Mouse (Mus musculus): ENCODE data around the gene Olfr1061.
"Not testable (repeated sequence)": the region's sequence is repeated elsewhere in the genome, so short reads cannot be mapped to it uniquely, and the experiment has no call there.

Gene Olfr1061

DNA sequence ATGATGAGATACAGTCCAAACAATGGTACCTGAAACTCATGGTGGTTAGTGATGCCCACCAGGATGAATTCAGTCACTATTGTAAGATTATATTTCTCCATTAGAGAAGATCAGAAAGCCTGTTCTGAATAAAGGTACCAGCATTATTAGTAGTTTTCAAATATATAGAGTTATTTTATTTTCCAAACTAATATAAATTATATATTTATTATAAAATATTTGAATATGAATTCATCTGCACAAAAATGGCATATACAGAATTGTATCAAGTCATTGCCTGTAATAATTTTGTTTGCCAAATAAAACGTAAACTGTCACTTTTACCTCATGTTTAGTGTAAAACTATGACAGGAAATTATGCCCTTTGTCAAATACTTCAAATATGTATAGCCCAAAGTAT, at the start of gene Olfr1061:
Gene Olfr1061 (minus strand): TSS at position 101 of the 400 bp plus-strand sequence.
- no peak for DNase-seq (ENCODE audit: low spot score in 2 of 2)

DNA sequence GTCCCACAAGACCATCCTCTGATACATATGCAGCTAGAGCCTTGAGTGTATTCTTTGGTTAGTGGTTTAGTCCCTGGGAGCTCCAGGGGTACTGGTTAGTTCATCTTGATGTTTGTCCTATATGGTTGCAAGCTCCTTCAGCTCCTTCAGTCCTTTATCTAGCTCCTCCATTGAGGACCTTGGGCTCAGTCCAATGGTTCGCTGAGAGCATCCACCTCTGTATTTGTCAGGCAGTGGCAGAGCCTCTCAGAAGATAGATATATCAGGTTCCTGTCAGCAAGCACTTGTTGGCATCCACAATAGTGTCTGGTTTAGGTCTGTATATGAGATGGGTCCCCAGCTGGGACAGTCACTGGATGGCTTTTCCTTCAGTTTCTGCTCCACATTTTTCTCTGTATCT, 46.6 kb upstream of the Olfr1061 start:
- no peak for DNase-seq (ENCODE audit: low spot score in 2 of 2)

DNA sequence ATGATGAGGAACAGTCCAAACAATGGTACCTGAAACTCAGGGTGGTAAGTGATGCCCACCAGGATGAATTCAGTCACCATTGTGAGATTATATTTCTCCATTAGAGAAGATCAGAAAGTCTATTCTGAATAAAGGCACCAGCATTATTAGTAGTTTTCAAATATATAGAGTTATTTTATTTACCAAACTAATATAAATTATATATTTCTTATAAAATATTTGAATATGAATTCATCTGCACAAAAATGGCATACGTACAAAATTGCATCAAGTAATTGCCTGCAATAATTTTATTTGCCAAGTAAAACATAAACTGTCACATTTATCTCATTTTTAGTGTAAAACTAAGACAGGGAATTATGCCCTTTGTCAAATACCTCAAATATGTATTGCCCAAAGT, 42.3 kb upstream of the Olfr1061 start, which contains the start of gene Olfr1066:
Gene Olfr1066 (minus strand): TSS at position 101 of the 400 bp plus-strand sequence.
- no peak for DNase-seq (ENCODE audit: low spot score in 2 of 2)

DNA sequence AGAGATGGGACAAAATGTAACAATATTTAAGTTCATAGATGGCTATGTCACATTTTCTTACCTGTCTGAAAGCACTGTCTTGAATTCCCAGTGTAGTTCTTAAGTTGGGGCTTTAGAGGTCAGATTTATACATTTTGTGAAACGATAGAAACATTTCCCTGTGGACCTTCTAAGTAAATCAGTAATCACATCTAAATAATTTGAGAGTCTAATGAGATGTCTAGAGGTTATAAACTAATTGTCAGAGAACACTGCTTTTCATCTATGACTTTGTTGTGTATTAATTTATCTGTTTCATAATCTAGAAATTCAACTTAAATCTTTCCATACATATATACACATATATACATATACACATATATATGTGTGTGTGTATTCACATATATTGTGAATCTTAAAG, 36.6 kb upstream of the Olfr1061 start, which contains the start of gene Olfr1065:
Gene Olfr1065 (minus strand): TSS at position 101 of the 400 bp plus-strand sequence.
- DNase-seq (ENCODE audit: low spot score in 2 of 2), result not testable (repeated sequence)

DNA sequence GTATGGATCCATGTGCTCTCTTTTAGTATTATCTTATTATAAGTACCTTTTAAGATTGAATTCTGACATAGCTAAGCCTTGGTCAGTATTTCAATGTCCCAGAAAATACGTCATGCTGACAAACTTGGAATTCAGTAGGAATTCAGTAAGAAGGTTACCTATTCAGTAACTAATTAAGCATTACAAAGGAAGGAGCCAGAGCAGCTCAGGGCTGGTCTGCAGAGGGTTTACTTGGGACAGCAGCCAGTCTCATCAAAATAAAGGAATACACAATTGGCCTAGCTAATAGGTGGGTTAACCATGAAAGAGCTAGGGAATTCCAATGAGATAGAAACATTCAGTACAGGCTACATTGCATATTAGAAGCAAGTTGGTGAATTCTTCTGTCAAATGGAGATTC, 28.3 kb upstream of the Olfr1061 start:
- DNase-seq (ENCODE audit: low spot score in 2 of 2), result not testable (repeated sequence)

DNA sequence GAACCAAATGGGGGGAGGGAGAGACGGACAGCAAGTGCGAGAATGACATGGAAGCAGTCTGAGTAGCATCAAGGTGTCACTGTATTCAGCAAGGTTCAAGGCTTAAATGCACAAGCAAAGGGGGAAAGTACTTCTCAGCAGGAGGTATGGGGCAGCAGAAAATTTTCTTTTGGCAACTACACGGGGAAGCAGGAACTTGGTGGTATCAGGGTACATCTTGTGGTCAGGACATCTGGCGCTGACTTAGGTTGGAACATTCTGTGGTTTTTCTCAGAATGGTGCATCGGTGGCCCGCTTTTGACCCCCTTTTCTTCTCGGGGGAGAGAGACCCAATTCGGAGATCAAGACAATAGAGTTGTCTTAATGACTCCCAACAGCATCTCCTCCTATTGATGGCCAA, 14.7 kb upstream of the Olfr1061 start:
- not testable (repeated sequence) for DNase-seq (ENCODE audit: low spot score in 2 of 2)

DNA sequence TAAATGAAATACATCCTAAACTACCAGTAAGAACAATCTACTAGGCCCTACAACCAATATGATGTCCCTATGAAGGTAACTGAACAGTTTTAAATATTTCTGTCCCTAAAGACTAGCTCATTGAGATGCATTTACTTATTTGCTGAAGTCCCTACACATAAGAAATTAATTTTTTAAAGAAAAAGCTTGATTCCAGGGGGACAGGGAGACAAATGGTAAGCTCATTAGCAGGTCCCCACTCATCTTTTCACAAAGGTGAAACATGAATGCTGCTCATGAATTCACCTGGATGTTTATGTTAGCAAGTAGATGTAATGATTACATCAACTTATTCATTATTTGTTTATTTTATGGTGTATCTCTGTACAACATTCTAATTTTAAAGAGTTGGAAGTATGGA, 12.8 kb upstream of the Olfr1061 start, which contains the start of gene Olfr1062:
Gene Olfr1062 (minus strand): TSS at position 101 of the 400 bp plus-strand sequence.
- DNase-seq (ENCODE audit: low spot score in 2 of 2), result not testable (repeated sequence)

DNA sequence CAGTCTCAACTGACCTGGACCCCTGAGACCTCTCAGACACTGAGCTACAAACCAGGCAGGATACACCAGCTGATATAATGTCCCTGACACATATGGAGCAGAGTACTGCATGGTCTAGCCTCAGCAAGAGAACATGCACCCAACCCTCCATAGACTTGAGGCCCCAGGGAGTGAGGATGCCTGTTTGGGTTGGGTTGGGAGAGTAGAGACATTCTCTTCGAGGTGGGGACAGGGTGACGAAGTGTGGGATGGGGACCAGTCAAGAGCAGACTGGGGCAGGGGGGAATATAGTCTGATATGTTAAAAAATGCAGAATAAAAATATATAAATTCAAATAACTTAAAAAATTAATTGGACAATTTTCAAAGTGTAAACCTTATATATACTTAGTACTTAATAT, 18.7 kb downstream of the Olfr1061 start:
- DNase-seq (ENCODE audit: low spot score in 2 of 2), result no peak

DNA sequence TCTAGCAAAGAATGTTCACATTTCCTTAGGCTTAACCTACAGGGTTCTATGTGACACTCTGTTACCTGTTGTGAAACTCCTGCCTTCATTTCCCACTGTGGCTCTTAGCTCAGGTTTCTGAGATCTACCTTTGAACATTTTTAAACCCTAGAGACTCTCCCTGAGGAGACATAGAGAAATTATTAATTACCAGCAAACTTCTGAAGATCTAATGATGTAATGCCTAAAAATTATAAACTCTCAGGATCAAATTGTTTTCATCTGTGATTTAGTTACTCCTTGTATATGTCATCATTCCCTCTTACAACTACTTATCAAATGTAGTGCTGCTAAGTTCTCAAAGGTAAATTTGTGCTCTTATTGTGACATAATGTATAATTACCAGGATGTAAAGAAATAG, 25.4 kb downstream of the Olfr1061 start, which contains the start of gene Olfr1058:
Gene Olfr1058 (minus strand): TSS at position 101 of the 400 bp plus-strand sequence.
- not testable (repeated sequence) for DNase-seq (ENCODE audit: low spot score in 2 of 2)

DNA sequence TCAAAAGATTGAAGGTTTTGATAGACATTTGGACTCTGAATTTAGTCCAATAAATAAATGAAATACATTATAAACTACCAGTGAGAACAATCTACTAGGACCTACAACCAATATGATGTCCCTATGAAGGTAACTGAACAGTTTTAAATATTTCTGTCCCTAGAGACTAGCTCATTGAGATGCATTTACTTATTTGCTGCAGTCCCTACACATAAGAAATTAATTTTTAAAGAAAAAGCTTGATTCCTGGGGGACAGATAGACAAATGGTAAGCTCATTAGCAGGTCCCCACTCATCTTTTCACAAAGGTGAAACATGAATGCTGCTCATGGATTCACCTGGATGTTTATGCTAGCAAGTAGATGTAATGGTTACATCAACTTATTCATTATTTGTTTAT, 35.6 kb downstream of the Olfr1061 start, which contains the start of gene Olfr1057:
Gene Olfr1057 (minus strand): TSS at position 101 of the 400 bp plus-strand sequence.
- no peak for DNase-seq (ENCODE audit: low spot score in 2 of 2)

DNA sequence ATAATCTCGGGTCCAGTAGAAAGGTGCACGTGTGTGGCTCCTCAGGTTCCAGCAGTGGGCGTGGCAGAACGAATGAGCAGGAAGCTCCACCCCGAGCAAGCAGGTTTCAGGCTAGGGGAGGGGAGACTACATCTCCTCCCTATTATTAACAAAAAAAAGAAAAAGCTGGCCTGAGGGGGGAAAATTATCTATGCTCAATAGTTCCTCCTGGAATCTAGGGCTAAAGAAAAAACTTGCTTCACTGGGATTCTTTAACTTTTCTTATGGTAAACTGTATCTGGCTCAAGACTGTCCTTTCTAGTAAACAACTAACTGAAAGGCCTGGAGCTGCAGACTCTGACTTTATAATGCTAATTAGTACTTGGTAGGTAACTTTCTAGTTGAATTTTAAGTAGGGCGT, 47.5 kb downstream of the Olfr1061 start:
- not testable (repeated sequence) for DNase-seq (ENCODE audit: low spot score in 2 of 2)
